Mouse (Mus musculus) embryonic facial prominence, embryonic 11.5 days (tissue): ENCODE measurements around the gene Fam198b. TPM values are rescaled to one million over a fixed set of nuclear protein-coding genes. Genes with fewer than 3 reads are reported as not detected.

Source experiments
- ATAC-seq: fragments of 200-750 bp; cut with Nextera tagmentation; replicated peaks from 2 replicates; pipeline ENCODE4 v1.8.0; 2017; ENCODE audit warnings: low read depth; ENCODE audit not compliant: insufficient number of reproducible peaks, low FRiP score, low TSS enrichment
- DNase-seq: peaks from one replicate; pipeline ENCODE4 v3.0.0-alpha.2; 2015; ENCODE audit warnings: low spot score
- H3K27ac ChIP-seq: fragments of 300-500 bp; sonication (generic); replicated peaks from 2 replicates; pipeline ENCODE4 v1.5.1; 2014; ENCODE audit warnings: mild to moderate bottlenecking, low read depth, low read length, control low read depth
- H3K27me3 ChIP-seq: fragments of 300-500 bp; sonication (generic); 2 replicates; pipeline ENCODE4 v1.6.1; 2014; ENCODE audit warnings: mild to moderate bottlenecking, low read length, moderate library complexity, mixed read lengths; ENCODE audit not compliant: control insufficient read depth, insufficient read depth
- H3K36me3 ChIP-seq: fragments of 300-500 bp; sonication (generic); replicated peaks from 2 replicates; pipeline ENCODE4 v1.6.1; 2014; ENCODE audit warnings: low read depth, mild to moderate bottlenecking, low read length, moderate library complexity, mixed read lengths; ENCODE audit not compliant: control insufficient read depth, insufficient read depth
- H3K4me1 ChIP-seq: fragments of 300-500 bp; sonication (generic); 2 replicates; pipeline ENCODE4 v1.6.1; 2014; ENCODE audit warnings: low read length, mixed read lengths; ENCODE audit not compliant: control insufficient read depth, insufficient read depth
- H3K4me2 ChIP-seq: fragments of 300-500 bp; sonication (generic); 2 replicates; pipeline ENCODE4 v1.6.1; 2014; ENCODE audit warnings: low read depth, mild to moderate bottlenecking, control low read depth, low read length, moderate library complexity
- H3K4me3 ChIP-seq: fragments of 300-500 bp; sonication (generic); 2 replicates; pipeline ENCODE4 v1.5.1; 2014; ENCODE audit warnings: low read depth, low read length, control low read depth
- H3K9ac ChIP-seq: fragments of 300-500 bp; sonication (generic); replicated peaks from 2 replicates; pipeline ENCODE4 v1.6.1; 2014; ENCODE audit warnings: mild to moderate bottlenecking, control low read depth, low read length
- H3K9me3 ChIP-seq: fragments of 300-500 bp; sonication (generic); replicated peaks from 2 replicates; pipeline ENCODE4 v1.6.1; 2016; ENCODE audit warnings: mild to moderate bottlenecking, low read length, inconsistent platforms, mixed read lengths; ENCODE audit not compliant: control insufficient read depth
- WGBS: fragments of 180-500 bp; shearing (Covaris S2); extraction: QIAGEN DNeasy Blood & Tissue Kit; methylation state at CpG from one replicate; pipeline ENCODE4 v1.1.7; 2014; 5-methylcytosine and 5-hydroxymethylcytosine counted together
- polyA plus RNA-seq: library from polyadenylated mRNA; unstranded; fragments of >200 nt; fragmentation: Nextera tagmentation; extraction: Ambion mirVana; gene quantifications from 2 replicates; pipeline ENCODE4 v1.2.1, GENCODE M21; 2014

Gene Fam198b
- polyA plus RNA-seq, 1 experiment from 2014 or later = 3.2 TPM

GRCm38 (mm10) chr3:79885686-79886356 lies 1.5 kb downstream of the Fam198b start:
- WGBS = 62% methylated on average over 19 of the region's 19 CpGs
- H3K9me3 ChIP-seq = no peaks in the 10 kb centered on the region
- ATAC-seq (no peak), DNase-seq (peak; percentile 39)
- no peak overlapping the region for H3K4me2 ChIP-seq
- H3K4me1 ChIP-seq = no peaks in the 10 kb centered on the region
- H3K27ac ChIP-seq = no peak overlapping the region
- no peaks in the 10 kb centered on the region for H3K36me3 ChIP-seq
- H3K4me3 ChIP-seq = no peak overlapping the region
- H3K9ac ChIP-seq = no peak overlapping the region
- no peaks in the 10 kb centered on the region for H3K27me3 ChIP-seq

- WGBS = 87% methylated on average over 23 of the region's 23 CpGs
- ATAC-seq (no peak), DNase-seq (no peak)
- H3K27ac ChIP-seq = no peak overlapping the region
- H3K4me2 ChIP-seq = no peak overlapping the region
- H3K4me1 ChIP-seq = no peaks in the 10 kb centered on the region
- no peak overlapping the region for H3K4me3 ChIP-seq
- no peak overlapping the region for H3K9ac ChIP-seq
- H3K27me3 ChIP-seq = no peaks in the 10 kb centered on the region
- H3K36me3 ChIP-seq = no peaks in the 10 kb centered on the region
- H3K9me3 ChIP-seq = no peaks in the 10 kb centered on the region
These were observed 2.2 kb downstream of the Fam198b start for GRCm38 (mm10) chr3:79886357-79887091.

- DNase-seq = no peak
- 57% methylated on average over 8 of the region's 8 CpGs for WGBS
- no peaks in the 10 kb centered on the region for H3K9me3 ChIP-seq
- no peaks in the 10 kb centered on the region for H3K27me3 ChIP-seq
- no peaks in the 10 kb centered on the region for H3K4me1 ChIP-seq
- no peak overlapping the region for H3K27ac ChIP-seq
- H3K4me3 ChIP-seq = no peak overlapping the region
- no peak overlapping the region for H3K4me2 ChIP-seq
- ATAC-seq = no peak
- no peaks in the 10 kb centered on the region for H3K36me3 ChIP-seq
- H3K9ac ChIP-seq = no peak overlapping the region
These were observed 3.0 kb downstream of the Fam198b start for GRCm38 (mm10) chr3:79887161-79887855.

- no peak overlapping the region for H3K27ac ChIP-seq
- no peak overlapping the region for H3K4me3 ChIP-seq
- DNase-seq (no peak), ATAC-seq (no peak)
- no peaks in the 10 kb centered on the region for H3K9me3 ChIP-seq
- H3K4me1 ChIP-seq = no peaks in the 10 kb centered on the region
- 90% methylated on average over 2 of the region's 2 CpGs for WGBS
- H3K4me2 ChIP-seq = no peak overlapping the region
- no peaks in the 10 kb centered on the region for H3K27me3 ChIP-seq
- H3K9ac ChIP-seq = no peak overlapping the region
- H3K36me3 ChIP-seq = no peaks in the 10 kb centered on the region
These were observed 3.6 kb downstream of the Fam198b start for GRCm38 (mm10) chr3:79887966-79888365.

- DNase-seq (no peak), ATAC-seq (no peak)
- Histone ChIP-seq H3K27ac (no peak overlapping the region), H3K4me2 (no peak overlapping the region), H3K9ac (no peak overlapping the region), H3K36me3 (no peaks in the 10 kb centered on the region), H3K9me3 (no peaks in the 10 kb centered on the region), H3K4me1 (no peaks in the 10 kb centered on the region), H3K27me3 (no peaks in the 10 kb centered on the region), H3K4me3 (no peak overlapping the region)
- WGBS = 79% methylated on average over 13 of the region's 13 CpGs
These were observed 13.4 kb downstream of the Fam198b start for GRCm38 (mm10) chr3:79897534-79898370.

- no peaks in the 10 kb centered on the region for H3K4me1 ChIP-seq
- no peaks in the 10 kb centered on the region for H3K36me3 ChIP-seq
- no peak overlapping the region for H3K4me2 ChIP-seq
- no peak overlapping the region for H3K27ac ChIP-seq
- H3K27me3 ChIP-seq = no peaks in the 10 kb centered on the region
- DNase-seq (no peak), ATAC-seq (no peak)
- no peak overlapping the region for H3K4me3 ChIP-seq
- no peak overlapping the region for H3K9ac ChIP-seq
- no peaks in the 10 kb centered on the region for H3K9me3 ChIP-seq
These were observed 14.2 kb downstream of the Fam198b start for GRCm38 (mm10) chr3:79898514-79898913.

GRCm38 (mm10) chr3:79899906-79900305 lies 15.6 kb downstream of the Fam198b start:
- no peak for ATAC-seq
- 84% methylated on average over 9 of the region's 9 CpGs for WGBS
- H3K36me3 ChIP-seq = no peaks in the 10 kb centered on the region
- no peaks in the 10 kb centered on the region for H3K9me3 ChIP-seq
- no peaks in the 10 kb centered on the region for H3K4me1 ChIP-seq
- H3K4me3 ChIP-seq = no peak overlapping the region
- H3K27me3 ChIP-seq = no peaks in the 10 kb centered on the region
- H3K9ac ChIP-seq = no peak overlapping the region
- no peak overlapping the region for H3K4me2 ChIP-seq
- DNase-seq = no peak
- H3K27ac ChIP-seq = no peak overlapping the region
